Mouse (Mus musculus) kidney, postnatal 36 days (tissue): Measurements from ENCODE around the gene Zscan20.
"Not testable (repeated sequence)": the region's sequence is repeated elsewhere in the genome, so short reads cannot be mapped to it uniquely, and the experiment has no call there.

Experiments used
- DNase-seq, 2 experiments: peaks; one replicate each; pipeline ENCODE4 v3.0.0; 2021 to 2022; ENCODE audit warnings: mixed read lengths in 2 of 2

The Zscan20 gene

DNA sequence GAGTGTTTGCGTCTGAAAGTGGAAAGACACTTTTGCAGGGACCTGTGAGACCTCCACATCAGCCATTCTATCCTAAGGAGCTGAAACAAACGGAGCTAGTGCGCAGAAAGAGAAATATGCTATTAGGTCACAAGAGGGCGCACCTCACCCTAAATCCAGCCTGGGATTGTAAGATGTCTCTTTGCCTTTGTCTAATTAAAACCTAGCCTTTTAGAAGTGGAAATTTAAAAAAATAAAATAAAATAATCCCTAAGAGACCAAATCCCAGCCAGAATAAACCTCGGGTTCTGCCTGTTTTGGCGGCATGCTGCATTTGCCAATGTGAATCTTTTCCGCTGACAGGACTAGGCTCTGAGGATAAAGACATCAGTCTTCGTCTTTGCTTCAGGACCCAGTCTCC, 3.4 kb upstream of the Zscan20 start:
- peak; percentile 57 to 69 for DNase-seq

DNA sequence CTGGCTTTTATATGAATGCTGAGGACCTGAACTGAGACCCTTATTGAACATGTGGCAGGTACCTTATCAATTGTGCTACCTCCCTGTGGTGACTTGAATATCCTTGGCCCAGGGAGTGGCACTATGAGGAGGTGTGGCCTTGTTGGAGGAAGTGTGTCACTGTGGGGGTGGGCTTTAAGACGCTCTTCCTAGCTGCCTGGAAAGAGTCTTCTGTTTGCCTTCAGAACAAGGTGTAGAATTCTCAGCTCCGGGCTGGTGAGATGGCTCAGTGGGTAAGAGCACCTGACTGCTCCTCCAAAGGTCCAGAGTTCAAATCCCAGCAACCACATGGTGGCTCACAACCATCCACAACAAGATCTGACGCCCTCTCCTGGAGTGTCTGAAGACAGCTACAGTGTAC, 1.8 kb upstream of the Zscan20 start:
- DNase-seq = not testable (repeated sequence)

- no peak for DNase-seq
Measured at GRCm38 (mm10) chr4:128610706-128611105, 808 bp upstream of the Zscan20 start.

- no peak for DNase-seq
Measured at GRCm38 (mm10) chr4:128609276-128609924, 498 bp downstream of the Zscan20 start.

DNA sequence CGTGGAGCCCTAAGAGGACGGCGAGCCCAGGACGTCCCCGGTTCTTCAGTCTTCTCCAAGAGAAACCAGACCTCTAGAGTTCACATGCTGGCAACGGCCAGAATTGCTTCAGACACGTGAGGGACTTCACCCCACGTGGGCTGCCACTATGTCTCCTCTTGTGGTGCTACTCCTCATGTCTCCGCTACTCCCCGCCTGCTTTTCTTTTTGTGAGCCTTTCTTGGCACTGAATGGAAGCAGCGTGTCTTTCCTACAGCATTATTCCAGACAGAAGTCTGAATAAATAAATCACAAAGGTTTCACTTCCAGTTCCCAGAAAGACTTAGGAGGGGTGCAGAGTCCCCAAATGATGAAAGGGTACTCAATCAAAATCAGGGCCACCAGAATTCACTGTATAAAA, 2.2 kb downstream of the Zscan20 start:
- DNase-seq = no peak

DNA sequence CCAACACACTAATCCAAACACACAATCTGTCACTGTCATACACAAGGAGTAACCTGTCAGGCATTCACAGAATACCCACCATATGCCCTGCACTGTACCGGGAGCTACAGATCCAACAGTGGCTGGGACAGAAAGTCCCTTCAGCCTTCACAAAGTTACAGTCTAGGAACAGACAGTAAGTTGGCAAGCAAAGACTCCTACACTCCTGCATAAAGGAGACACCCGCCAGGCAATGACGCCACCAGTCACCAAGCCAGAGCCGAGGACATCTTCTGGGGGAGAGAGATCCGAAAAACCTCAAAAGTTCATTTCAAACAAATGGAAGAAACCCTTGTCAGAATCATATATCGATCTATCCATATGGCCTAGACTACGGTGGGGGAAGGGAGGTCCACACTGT, 3.3 kb downstream of the Zscan20 start:
- no peak for DNase-seq

DNA sequence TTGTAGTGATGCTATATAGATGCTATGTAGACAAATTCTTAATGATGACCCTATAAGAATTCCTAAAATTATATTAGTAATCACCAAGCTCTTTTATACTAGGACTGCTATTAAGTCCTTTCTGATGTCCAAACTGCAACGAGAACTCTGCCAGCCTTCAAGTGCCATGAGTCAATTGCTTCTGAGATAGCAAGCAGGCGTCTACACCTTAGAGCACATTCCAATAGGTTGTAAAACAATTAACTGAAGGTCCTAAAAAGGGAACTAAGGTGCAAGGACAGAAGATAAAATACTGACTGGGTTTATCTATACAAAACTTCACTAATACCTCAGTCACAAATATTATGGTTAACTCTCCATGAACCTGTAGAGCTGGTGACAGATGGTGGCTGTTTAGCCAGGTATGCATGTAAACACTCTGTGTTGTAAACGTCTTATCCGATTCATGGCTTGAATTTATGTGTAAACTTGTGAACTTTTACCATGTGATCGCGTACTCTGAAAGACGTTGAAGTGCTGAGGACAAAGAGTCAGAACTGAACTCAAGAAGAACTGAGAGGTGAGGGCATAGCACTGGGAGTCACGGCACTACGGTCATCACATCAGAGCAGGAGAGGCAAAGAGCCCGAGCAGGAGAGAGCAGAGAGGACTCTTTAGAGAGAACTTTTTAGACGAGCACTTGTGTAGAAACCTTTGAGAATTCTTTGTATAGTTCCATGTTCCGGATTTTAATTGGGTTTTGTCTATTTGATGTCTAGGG, 11.9 kb downstream of the Zscan20 start:
- DNase-seq = no peak

DNA sequence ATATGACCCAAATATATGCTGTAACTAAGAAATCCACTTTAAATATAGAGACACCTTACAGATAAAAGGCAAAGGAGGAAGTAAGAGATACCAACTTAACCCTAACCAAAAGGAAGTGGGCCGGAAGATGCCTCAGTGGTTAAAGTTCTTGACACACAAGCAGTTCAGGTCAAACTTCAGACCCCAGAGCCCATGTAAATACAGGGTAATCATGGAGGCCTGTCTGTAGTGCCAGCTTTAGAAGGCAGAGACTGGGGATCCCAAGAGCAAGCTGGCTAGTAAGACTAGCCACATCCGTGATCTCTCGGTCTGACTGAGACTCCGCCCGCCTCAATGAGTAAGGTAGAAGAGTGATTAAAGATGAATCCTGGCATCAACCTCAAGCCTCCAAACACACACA, 15.8 kb downstream of the Zscan20 start:
- no peak for DNase-seq

- DNase-seq = no peak
Measured at GRCm38 (mm10) chr4:128593286-128593685, 16.6 kb downstream of the Zscan20 start.

GRCm38 (mm10) chr4:128579182-128579581, 30.7 kb downstream of the Zscan20 start:
- peak; percentile 16 to 79 for DNase-seq

GRCm38 (mm10) chr4:128575811-128576210, 34.1 kb downstream of the Zscan20 start:
- peak; percentile 26 to 49 for DNase-seq

DNA sequence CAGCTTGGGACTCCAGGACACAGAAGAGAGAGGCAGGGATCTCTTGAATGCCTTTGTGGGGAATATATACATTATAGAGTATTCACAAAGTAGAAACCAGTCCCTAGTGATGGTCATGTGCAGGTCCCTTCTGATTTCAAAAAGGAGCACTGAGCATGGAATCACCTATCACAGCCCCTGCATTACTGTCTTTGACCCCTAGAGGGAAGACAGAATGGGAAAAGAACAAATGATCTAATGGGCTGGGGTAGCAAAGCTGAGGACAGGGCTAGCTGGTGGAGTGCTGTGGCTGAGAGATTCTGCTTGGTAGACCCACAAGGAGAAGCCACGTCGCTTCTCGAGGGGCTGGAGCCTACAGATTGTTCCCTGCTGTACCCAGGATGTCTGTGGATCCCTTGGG, 49.6 kb downstream of the Zscan20 start:
- DNase-seq = no peak

GRCm38 (mm10) chr4:128554198-128554597, 55.7 kb downstream of the Zscan20 start:
- DNase-seq = no peak

- DNase-seq = no peak
Measured at GRCm38 (mm10) chr4:128550756-128551155, 59.1 kb downstream of the Zscan20 start.

DNA sequence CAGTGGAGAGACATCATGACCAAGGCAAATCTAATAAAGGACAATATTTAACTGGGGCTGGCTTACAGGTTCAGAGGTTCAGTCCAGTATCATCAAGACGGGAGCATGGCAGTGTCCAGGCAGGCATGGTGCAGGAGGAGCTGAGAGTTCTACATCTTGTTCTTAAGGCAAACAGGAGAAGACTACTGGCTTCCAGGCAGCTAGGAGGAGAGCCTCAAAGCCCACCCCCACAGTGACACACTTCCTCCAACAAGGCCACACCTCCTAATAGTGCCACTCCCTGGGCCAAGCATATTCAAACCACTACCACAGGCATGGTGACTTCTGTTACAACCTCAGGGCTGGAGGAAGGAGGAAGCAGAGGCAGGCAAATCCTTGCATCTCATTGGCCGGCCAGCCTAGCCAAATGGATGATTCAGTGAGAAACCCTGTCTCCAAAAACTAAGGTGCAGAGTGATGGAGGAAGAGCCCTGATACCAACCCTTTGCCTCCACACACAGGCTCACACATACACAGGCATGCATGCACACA, 65.9 kb downstream of the Zscan20 start:
- DNase-seq = not testable (repeated sequence)

DNA sequence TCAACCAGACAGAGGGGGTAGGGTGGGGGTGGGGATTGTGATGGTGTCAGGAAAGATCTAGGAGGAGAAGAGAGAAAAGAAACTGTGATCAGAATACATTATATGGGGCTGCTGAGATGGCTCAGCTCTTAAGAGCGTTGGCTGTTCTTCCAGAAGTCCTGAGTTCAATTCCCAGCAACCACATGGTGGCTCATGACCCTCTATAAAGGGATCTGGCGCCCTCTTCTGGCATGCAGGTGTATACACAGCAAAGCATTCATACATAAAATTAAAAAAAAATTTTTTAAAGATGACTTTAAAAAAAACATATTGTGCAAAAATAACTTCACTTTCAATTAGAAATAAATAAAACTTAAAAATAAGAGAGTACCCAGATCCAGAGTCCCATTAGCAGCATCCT, 66.5 kb downstream of the Zscan20 start:
- DNase-seq = peak; percentile 2 to 67
